Mouse (Mus musculus): ENCODE measurements around the gene Zfp719. TPM values are rescaled to one million over a fixed set of nuclear protein-coding genes. Genes with fewer than 3 reads are reported as not detected.

Gene Zfp719
- polyA plus RNA-seq, 1 experiment from 2014 or later = 13.8 TPM

GRCm38 (mm10) chr7:43634500-43634899, 55.1 kb downstream of the Zfp719 start, which contains the start of gene Ceacam18:
TSS of gene Ceacam18 (plus strand) at chr7:43634707.
- Histone ChIP-seq H3K9ac (replicated peaks; ENCODE audit: low read length) (no peak within 1 kb of the TSS), H3K9me3 (ENCODE audit: low read length) (no peaks in the 10 kb centered on the region), H3K27ac (ENCODE audit: low read length) (no peak within 1 kb of the TSS), H3K4me2 (replicated peaks; ENCODE audit: low read depth, low read length) (no peak within 1 kb of the TSS), H3K36me3 (ENCODE audit: insufficient read depth, low read length) (no peaks in the 10 kb centered on the region), H3K4me3 (ENCODE audit: low read length) (no peak within 1 kb of the TSS), H3K27me3 (ENCODE audit: insufficient read depth, low read length) (no peaks in the 10 kb centered on the region), H3K4me1 (ENCODE audit: insufficient read depth, low read length) (no peaks in the 10 kb centered on the region)
- WGBS = 60% methylated on average over 6 of the region's 6 CpGs
- no peak for ATAC-seq (ENCODE audit: low FRiP score, low TSS enrichment)

DNA sequence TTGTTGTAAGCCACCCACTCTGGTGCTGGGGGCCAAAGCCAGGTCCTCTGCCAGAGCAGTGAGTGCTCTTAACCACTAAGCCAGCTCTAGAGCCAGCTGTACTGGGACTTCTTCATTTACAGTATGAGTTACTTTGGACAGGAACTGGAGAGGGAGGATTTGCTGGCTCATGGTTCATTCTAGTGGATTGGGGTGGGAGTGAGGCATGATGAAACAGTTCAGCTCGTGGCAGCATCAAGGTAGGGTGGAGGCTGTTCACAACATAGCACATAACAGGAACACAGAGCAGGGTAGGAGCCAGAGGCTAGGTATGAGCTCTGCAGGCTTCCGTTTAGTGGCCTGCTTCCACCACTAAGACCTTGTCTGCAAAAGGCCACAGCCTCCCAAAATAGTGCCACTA, 56.8 kb downstream of the Zfp719 start:
- no peaks in the 10 kb centered on the region for H3K4me1 ChIP-seq (ENCODE audit: insufficient read depth, low read length)
- H3K4me3 ChIP-seq (ENCODE audit: low read length) = no peak overlapping the region
- no peaks in the 10 kb centered on the region for H3K9me3 ChIP-seq (ENCODE audit: low read length)
- H3K9ac ChIP-seq (replicated peaks; ENCODE audit: low read length) = no peak overlapping the region
- ATAC-seq (ENCODE audit: low FRiP score, low TSS enrichment) = no peak
- 64% methylated on average over 2 of the region's 2 CpGs for WGBS
- H3K27ac ChIP-seq (ENCODE audit: low read length) = no peak overlapping the region
- H3K36me3 ChIP-seq (ENCODE audit: insufficient read depth, low read length) = no peaks in the 10 kb centered on the region
- no peak overlapping the region for H3K4me2 ChIP-seq (replicated peaks; ENCODE audit: low read depth, low read length)
- H3K27me3 ChIP-seq (ENCODE audit: insufficient read depth, low read length) = no peaks in the 10 kb centered on the region

GRCm38 (mm10) chr7:43637118-43637517, 57.7 kb downstream of the Zfp719 start:
- no peak overlapping the region for H3K4me3 ChIP-seq (ENCODE audit: low read length)
- H3K4me1 ChIP-seq (ENCODE audit: insufficient read depth, low read length) = no peaks in the 10 kb centered on the region
- no peak for ATAC-seq (ENCODE audit: low FRiP score, low TSS enrichment)
- H3K9ac ChIP-seq (replicated peaks; ENCODE audit: low read length) = no peak overlapping the region
- 76% methylated on average over 1 of the region's 1 CpGs for WGBS
- no peaks in the 10 kb centered on the region for H3K9me3 ChIP-seq (ENCODE audit: low read length)
- no peaks in the 10 kb centered on the region for H3K27me3 ChIP-seq (ENCODE audit: insufficient read depth, low read length)
- H3K4me2 ChIP-seq (replicated peaks; ENCODE audit: low read depth, low read length) = no peak overlapping the region
- H3K27ac ChIP-seq (ENCODE audit: low read length) = no peak overlapping the region
- no peaks in the 10 kb centered on the region for H3K36me3 ChIP-seq (ENCODE audit: insufficient read depth, low read length)

DNA sequence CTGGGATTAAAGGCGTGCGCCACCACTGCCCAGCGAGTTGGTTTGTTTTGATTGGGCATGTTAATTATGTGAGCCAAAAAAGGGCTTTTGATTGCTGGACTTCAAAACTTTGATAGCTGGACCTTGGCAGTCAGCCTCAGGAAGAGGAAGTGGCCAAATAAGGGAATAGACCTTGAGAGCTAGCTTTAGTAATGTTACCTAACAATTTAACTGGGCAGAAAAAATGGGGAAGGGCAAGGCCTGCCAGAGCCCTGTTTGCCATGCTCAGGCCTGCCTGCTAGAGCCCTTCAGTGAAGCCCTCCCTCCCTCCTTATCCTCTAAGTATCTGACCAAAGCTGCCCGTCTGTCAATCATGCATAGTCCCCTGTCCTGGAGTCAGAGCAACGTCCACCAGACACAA, 63.2 kb downstream of the Zfp719 start:
- no peak for ATAC-seq (ENCODE audit: low FRiP score, low TSS enrichment)
- WGBS = 82% methylated on average over 5 of the region's 5 CpGs
- no peaks in the 10 kb centered on the region for H3K4me1 ChIP-seq (ENCODE audit: insufficient read depth, low read length)

More for the DNA sequence above, 63.2 kb downstream of the Zfp719 start:
- H3K9me3 ChIP-seq (ENCODE audit: low read length) = no peaks in the 10 kb centered on the region
- H3K27ac ChIP-seq (ENCODE audit: low read length) = no peak overlapping the region
- no peak overlapping the region for H3K9ac ChIP-seq (replicated peaks; ENCODE audit: low read length)
- no peak overlapping the region for H3K4me2 ChIP-seq (replicated peaks; ENCODE audit: low read depth, low read length)
- no peaks in the 10 kb centered on the region for H3K36me3 ChIP-seq (ENCODE audit: insufficient read depth, low read length)
- no peaks in the 10 kb centered on the region for H3K27me3 ChIP-seq (ENCODE audit: insufficient read depth, low read length)
- no peak overlapping the region for H3K4me3 ChIP-seq (ENCODE audit: low read length)

Other genes starting within 250 kb of the Zfp719 start
- gene Siglecf, start 228.3 kb upstream of the Zfp719 start, polyA plus RNA-seq (2015; fragmentation: Nextera tagmentation; extraction: Ambion mirVana) = not detected in 2 replicates
- gene Siglecg, start 171.4 kb upstream of the Zfp719 start, polyA plus RNA-seq (2015; fragmentation: Nextera tagmentation; extraction: Ambion mirVana) = 1.6 and 2.4 TPM in 2 replicates
- gene Lim2, start 151.9 kb upstream of the Zfp719 start, polyA plus RNA-seq (2015; fragmentation: Nextera tagmentation; extraction: Ambion mirVana) = not detected in 2 replicates
- gene Nkg7, start 142.5 kb upstream of the Zfp719 start, polyA plus RNA-seq (2015; fragmentation: Nextera tagmentation; extraction: Ambion mirVana) = 0.92 TPM in 1 of 2 replicates, not detected in the other
- gene Cldnd2, start 138.8 kb upstream of the Zfp719 start, polyA plus RNA-seq (2015; fragmentation: Nextera tagmentation; extraction: Ambion mirVana) = not detected in 2 replicates
- 383 and 436 TPM in 2 replicates for gene Etfb, start 135.5 kb upstream of the Zfp719 start, polyA plus RNA-seq (2015; fragmentation: Nextera tagmentation; extraction: Ambion mirVana)
- 1.2 TPM in 1 of 2 replicates, not detected in the other for gene Gm45233, start 135.5 kb upstream of the Zfp719 start, polyA plus RNA-seq (2015; fragmentation: Nextera tagmentation; extraction: Ambion mirVana)
- 4.6 and 5.5 TPM in 2 replicates for gene Vsig10l, start 116.5 kb upstream of the Zfp719 start, polyA plus RNA-seq (2015; fragmentation: Nextera tagmentation; extraction: Ambion mirVana)
- gene Iglon5, start 89.5 kb upstream of the Zfp719 start, polyA plus RNA-seq (2015; fragmentation: Nextera tagmentation; extraction: Ambion mirVana) = 0.37 and 0.59 TPM in 2 replicates
- not detected in 2 replicates for gene 4931406B18Rik, start 73.7 kb upstream of the Zfp719 start, polyA plus RNA-seq (2015; fragmentation: Nextera tagmentation; extraction: Ambion mirVana)
- 0.49 and 0.81 TPM in 2 replicates for gene Cd33, start 35.2 kb upstream of the Zfp719 start, polyA plus RNA-seq (2015; fragmentation: Nextera tagmentation; extraction: Ambion mirVana)
- 3.7 and 3.8 TPM in 2 replicates for gene Zfp658, start 17.4 kb upstream of the Zfp719 start, polyA plus RNA-seq (2015; fragmentation: Nextera tagmentation; extraction: Ambion mirVana)
- gene Zfp819, start 27.6 kb downstream of the Zfp719 start, polyA plus RNA-seq (2015; fragmentation: Nextera tagmentation; extraction: Ambion mirVana) = 0.06 and 0.24 TPM in 2 replicates
- not detected in 2 replicates for gene Ceacam18, start 55.1 kb downstream of the Zfp719 start, polyA plus RNA-seq (2015; fragmentation: Nextera tagmentation; extraction: Ambion mirVana)
- gene Siglece, start 80.6 kb downstream of the Zfp719 start, polyA plus RNA-seq (2015; fragmentation: Nextera tagmentation; extraction: Ambion mirVana) = 0.64 and 1.3 TPM in 2 replicates
- gene Ctu1, start 92.4 kb downstream of the Zfp719 start, polyA plus RNA-seq (2015; fragmentation: Nextera tagmentation; extraction: Ambion mirVana) = 15.7 and 19.7 TPM in 2 replicates
- not detected in 2 replicates for gene Klk14, start 110.8 kb downstream of the Zfp719 start, polyA plus RNA-seq (2015; fragmentation: Nextera tagmentation; extraction: Ambion mirVana)
- gene Klk13, start 133.0 kb downstream of the Zfp719 start, polyA plus RNA-seq (2015; fragmentation: Nextera tagmentation; extraction: Ambion mirVana) = 0.29 and 0.58 TPM in 2 replicates
- not detected in 2 replicates for gene Klk12, start 189.3 kb downstream of the Zfp719 start, polyA plus RNA-seq (2015; fragmentation: Nextera tagmentation; extraction: Ambion mirVana)
- not detected in 2 replicates for gene Klk11, start 195.0 kb downstream of the Zfp719 start, polyA plus RNA-seq (2015; fragmentation: Nextera tagmentation; extraction: Ambion mirVana)
- gene Klk10, start 201.4 kb downstream of the Zfp719 start, polyA plus RNA-seq (2015; fragmentation: Nextera tagmentation; extraction: Ambion mirVana) = 0.54 and 0.71 TPM in 2 replicates
- gene Klk9, start 212.3 kb downstream of the Zfp719 start, polyA plus RNA-seq (2015; fragmentation: Nextera tagmentation; extraction: Ambion mirVana) = 0.23 TPM in 1 of 2 replicates, not detected in the other
- 31.2 and 34.4 TPM in 2 replicates for gene Klk8, start 218.0 kb downstream of the Zfp719 start, polyA plus RNA-seq (2015; fragmentation: Nextera tagmentation; extraction: Ambion mirVana)
- gene Klk7, start 231.7 kb downstream of the Zfp719 start, polyA plus RNA-seq (2015; fragmentation: Nextera tagmentation; extraction: Ambion mirVana) = 0.07 and 0.12 TPM in 2 replicates
- gene Klk6, start 244.9 kb downstream of the Zfp719 start, polyA plus RNA-seq (2015; fragmentation: Nextera tagmentation; extraction: Ambion mirVana) = 0.15 TPM in 1 of 2 replicates, not detected in the other

Data from kidney, embryonic 16.5 days (tissue).